Mouse (Mus musculus): ENCODE results near the gene Zfp423. TPM values are rescaled to one million over a fixed set of nuclear protein-coding genes. Genes with fewer than 3 reads are reported as not detected.

Gene Zfp423
- total and polyA plus RNA-seq, 2 experiments from 2014 or later, result 1.9 to 7.9 TPM

GRCm38 (mm10) chr8:87665337-87665736 is 294.1 kb downstream of the Zfp423 start:
- Histone ChIP-seq H3K9me3 (replicated peaks; ENCODE audit: control insufficient read depth, low read length) (no peaks in the 10 kb centered on the region), H3K9ac (replicated peaks; ENCODE audit: low read depth, low read length) (no peak overlapping the region), H3K27me3 (ENCODE audit: control insufficient read depth, insufficient read depth, low read length) (peaks cover 38% of the 10 kb centered on the region), H3K27ac (ENCODE audit: low read depth) (no peak overlapping the region), H3K4me2 (ENCODE audit: low read depth, low read length) (no peak overlapping the region), H3K4me1 (ENCODE audit: control insufficient read depth, insufficient read depth) (peaks cover 17% of the 10 kb centered on the region; the same call in 1 of the 2 replicates), H3K36me3 (replicated peaks; ENCODE audit: control insufficient read depth, insufficient read depth, low read length) (no peaks in the 10 kb centered on the region), H3K4me3 (ENCODE audit: low read depth, low read length) (no peak overlapping the region)
- DNase-seq (ENCODE audit: low spot score), result no peak
- ATAC-seq (ENCODE audit: insufficient read depth, low read depth), result no peak
- 86% methylated on average over 8 of the region's 8 CpGs for WGBS
- TF ChIP-seq CTCF (IDR thresholded peaks at IDR 0.05; ENCODE audit: low read depth), result no peak

- Histone ChIP-seq H3K9me3 (replicated peaks; ENCODE audit: control insufficient read depth, low read length) (no peaks in the 10 kb centered on the region), H3K4me3 (ENCODE audit: low read depth, low read length) (no peak overlapping the region), H3K4me2 (ENCODE audit: low read depth, low read length) (no peak overlapping the region), H3K4me1 (ENCODE audit: control insufficient read depth, insufficient read depth) (peaks cover 17% of the 10 kb centered on the region; the same call in 1 of the 2 replicates), H3K9ac (replicated peaks; ENCODE audit: low read depth, low read length) (no peak overlapping the region), H3K36me3 (replicated peaks; ENCODE audit: control insufficient read depth, insufficient read depth, low read length) (no peaks in the 10 kb centered on the region), H3K27me3 (ENCODE audit: control insufficient read depth, insufficient read depth, low read length) (peaks cover 50% of the 10 kb centered on the region), H3K27ac (ENCODE audit: low read depth) (no peak overlapping the region)
- 69% methylated on average over 2 of the region's 2 CpGs for WGBS
- DNase-seq (ENCODE audit: low spot score) (no peak), ATAC-seq (ENCODE audit: insufficient read depth, low read depth) (no peak)
- TF ChIP-seq EP300 (IDR thresholded peaks at IDR 0.05; ENCODE audit: low read depth), result no peak
- no peak for TF ChIP-seq CTCF (IDR thresholded peaks at IDR 0.05; ENCODE audit: low read depth)
Measured at GRCm38 (mm10) chr8:87664217-87664509, 295.2 kb downstream of the Zfp423 start.

GRCm38 (mm10) chr8:87663349-87664216 is 295.8 kb downstream of the Zfp423 start:
- Histone ChIP-seq H3K4me3 (ENCODE audit: low read depth, low read length) (peak overlapping the region; percentile 35), H3K27ac (ENCODE audit: low read depth) (no peak overlapping the region), H3K9ac (replicated peaks; ENCODE audit: low read depth, low read length) (no peak overlapping the region), H3K27me3 (ENCODE audit: control insufficient read depth, insufficient read depth, low read length) (peaks cover 56% of the 10 kb centered on the region), H3K9me3 (replicated peaks; ENCODE audit: control insufficient read depth, low read length) (no peaks in the 10 kb centered on the region), H3K4me2 (ENCODE audit: low read depth, low read length) (peak overlapping the region; percentile 51), H3K36me3 (replicated peaks; ENCODE audit: control insufficient read depth, insufficient read depth, low read length) (no peaks in the 10 kb centered on the region), H3K4me1 (ENCODE audit: control insufficient read depth, insufficient read depth) (peaks cover 17% of the 10 kb centered on the region; the same call in 1 of the 2 replicates)
- ATAC-seq (ENCODE audit: insufficient read depth, low read depth), result peak; percentile 59
- DNase-seq (ENCODE audit: low spot score), result peak; percentile 57
- no peak for TF ChIP-seq EP300 (IDR thresholded peaks at IDR 0.05; ENCODE audit: low read depth)
- TF ChIP-seq CTCF (IDR thresholded peaks at IDR 0.05; ENCODE audit: low read depth), result peak; percentile 82
- 12% methylated on average over 18 of the region's 18 CpGs for WGBS

- 7% methylated on average over 25 of the region's 25 CpGs for WGBS
- H3K9ac ChIP-seq (replicated peaks; ENCODE audit: low read depth, low read length), result no peak overlapping the region
- peaks cover 59% of the 10 kb centered on the region for H3K27me3 ChIP-seq (ENCODE audit: control insufficient read depth, insufficient read depth, low read length)
- TF ChIP-seq CTCF (IDR thresholded peaks at IDR 0.05; ENCODE audit: low read depth) (no peak), EP300 (IDR thresholded peaks at IDR 0.05; ENCODE audit: low read depth) (no peak)
- DNase-seq (ENCODE audit: low spot score) (no peak), ATAC-seq (ENCODE audit: insufficient read depth, low read depth) (peak; percentile 42)
- H3K4me2 ChIP-seq (ENCODE audit: low read depth, low read length), result peak overlapping the region; percentile 51
- no peaks in the 10 kb centered on the region for H3K36me3 ChIP-seq (replicated peaks; ENCODE audit: control insufficient read depth, insufficient read depth, low read length)
- H3K9me3 ChIP-seq (replicated peaks; ENCODE audit: control insufficient read depth, low read length), result no peaks in the 10 kb centered on the region
- peak overlapping the region; percentile 35 for H3K4me3 ChIP-seq (ENCODE audit: low read depth, low read length)
- peaks cover 17% of the 10 kb centered on the region; the same call in 1 of the 2 replicates for H3K4me1 ChIP-seq (ENCODE audit: control insufficient read depth, insufficient read depth)
- no peak overlapping the region for H3K27ac ChIP-seq (ENCODE audit: low read depth)
Measured at GRCm38 (mm10) chr8:87662811-87663341, 296.5 kb downstream of the Zfp423 start.

GRCm38 (mm10) chr8:87662307-87662771 is 297.1 kb downstream of the Zfp423 start:
- Histone ChIP-seq H3K4me2 (ENCODE audit: low read depth, low read length) (peak overlapping the region; percentile 51), H3K9me3 (replicated peaks; ENCODE audit: control insufficient read depth, low read length) (no peaks in the 10 kb centered on the region), H3K9ac (replicated peaks; ENCODE audit: low read depth, low read length) (no peak overlapping the region), H3K27ac (ENCODE audit: low read depth) (no peak overlapping the region), H3K4me1 (ENCODE audit: control insufficient read depth, insufficient read depth) (peaks cover 17% of the 10 kb centered on the region; the same call in 1 of the 2 replicates), H3K36me3 (replicated peaks; ENCODE audit: control insufficient read depth, insufficient read depth, low read length) (no peaks in the 10 kb centered on the region), H3K27me3 (ENCODE audit: control insufficient read depth, insufficient read depth, low read length) (peaks cover 59% of the 10 kb centered on the region), H3K4me3 (ENCODE audit: low read depth, low read length) (peak overlapping the region; percentile 35)
- DNase-seq (ENCODE audit: low spot score) (no peak), ATAC-seq (ENCODE audit: insufficient read depth, low read depth) (no peak)
- WGBS, result 14% methylated on average over 27 of the region's 27 CpGs
- TF ChIP-seq CTCF (IDR thresholded peaks at IDR 0.05; ENCODE audit: low read depth) (no peak), EP300 (IDR thresholded peaks at IDR 0.05; ENCODE audit: low read depth) (no peak)

All from heart, postnatal 0 days (tissue).